Mouse (Mus musculus) intestine, postnatal 0 days (tissue): ENCODE measurements around the gene Slc2a10. TPM values are rescaled to one million over a fixed set of nuclear protein-coding genes. Genes with fewer than 3 reads are reported as not detected.
A peak's percentile ranks its signal among the peaks of the same experiment; 100 is the strongest.

ENCODE experiments used
- ATAC-seq: fragments of 200-750 bp; cut with Nextera tagmentation; 2 replicates; pipeline ENCODE4 v1.8.0; 2017; ENCODE audit warnings: mild to moderate bottlenecking, moderate TSS enrichment, moderate library complexity
- H3K27ac ChIP-seq: fragments of 300-500 bp; sonication (generic); 2 replicates; pipeline ENCODE4 v1.5.1; 2014; ENCODE audit warnings: mild to moderate bottlenecking, low read depth, low read length, moderate library complexity
- H3K27me3 ChIP-seq: fragments of 300-500 bp; sonication (generic); replicated peaks from 2 replicates; pipeline ENCODE4 v1.6.1; 2014; ENCODE audit warnings: low read length, mixed read lengths; ENCODE audit not compliant: control insufficient read depth, insufficient read depth
- H3K36me3 ChIP-seq: fragments of 300-500 bp; sonication (generic); 2 replicates; pipeline ENCODE4 v1.6.1; 2014; ENCODE audit warnings: mild to moderate bottlenecking, moderate library complexity; ENCODE audit not compliant: control insufficient read depth, insufficient read depth
- H3K4me1 ChIP-seq: fragments of 300-500 bp; sonication (generic); replicated peaks from 2 replicates; pipeline ENCODE4 v1.6.1; 2014; ENCODE audit warnings: antibody characterized with exemption, low read length, mixed read lengths; ENCODE audit not compliant: control insufficient read depth, insufficient read depth
- H3K4me2 ChIP-seq: fragments of 300-500 bp; sonication (generic); replicated peaks from 2 replicates; pipeline ENCODE4 v1.6.1; 2014; ENCODE audit warnings: low read depth, mild to moderate bottlenecking, moderate library complexity
- H3K4me3 ChIP-seq: fragments of 300-500 bp; sonication (generic); 2 replicates; pipeline ENCODE4 v1.5.1; 2014; ENCODE audit warnings: low read depth, low read length
- H3K9ac ChIP-seq: fragments of 300-500 bp; sonication (generic); 2 replicates; pipeline ENCODE4 v1.6.1; 2014; ENCODE audit warnings: mild to moderate bottlenecking, low read depth, low read length
- H3K9me3 ChIP-seq: fragments of 300-500 bp; sonication (generic); 2 replicates; pipeline ENCODE4 v1.6.1; 2016; ENCODE audit warnings: mixed run types; ENCODE audit not compliant: control insufficient read depth
- CTCF ChIP-seq: sonication (generic); IDR thresholded peaks from 2 replicates; pipeline ENCODE4 v1.5.1; 2016; ENCODE audit warnings: low read depth, mild to moderate bottlenecking, control low read depth, antibody characterized with exemption, moderate library complexity
- WGBS: fragments of 180-500 bp; shearing (Covaris S2); extraction: QIAGEN DNeasy Blood & Tissue Kit; methylation state at CpG from one replicate; pipeline ENCODE4 v1.1.7; 2014; 5-methylcytosine and 5-hydroxymethylcytosine counted together
- polyA plus RNA-seq: library from polyadenylated mRNA; unstranded; fragments of >200 nt; fragmentation: Nextera tagmentation; extraction: Ambion mirVana; gene quantifications from 2 replicates; pipeline ENCODE4 v1.2.1, GENCODE M21; 2015

Gene Slc2a10
- polyA plus RNA-seq, 1 experiment from 2014 or later, result 1.6 TPM

- H3K36me3 ChIP-seq, result peaks cover 12% of the 10 kb centered on the region
- no peaks in the 10 kb centered on the region for H3K4me1 ChIP-seq
- WGBS, result 83% methylated on average over 5 of the region's 5 CpGs
- no peak for TF ChIP-seq CTCF
- no peaks in the 10 kb centered on the region for H3K9me3 ChIP-seq
- no peak overlapping the region for H3K9ac ChIP-seq
- no peak overlapping the region for H3K4me2 ChIP-seq
- H3K27ac ChIP-seq, result no peak overlapping the region
- no peaks in the 10 kb centered on the region for H3K27me3 ChIP-seq
- no peak overlapping the region for H3K4me3 ChIP-seq
- no peak for ATAC-seq
Measured at GRCm38 (mm10) chr2:165486401-165486800, 17.2 kb upstream of the Slc2a10 start.

GRCm38 (mm10) chr2:165486881-165487535 lies 16.6 kb upstream of the Slc2a10 start:
- peak; percentile 94 for TF ChIP-seq CTCF
- Histone ChIP-seq H3K4me1 (no peaks in the 10 kb centered on the region), H3K4me2 (no peak overlapping the region), H3K27ac (no peak overlapping the region), H3K36me3 (peaks cover 12% of the 10 kb centered on the region), H3K4me3 (no peak overlapping the region), H3K9ac (no peak overlapping the region), H3K27me3 (no peaks in the 10 kb centered on the region), H3K9me3 (no peaks in the 10 kb centered on the region)
- 20% methylated on average over 8 of the region's 8 CpGs for WGBS
- 0 out of 2 replicates have a peak, but pooled peaks have one; percentile 48 for ATAC-seq

DNA sequence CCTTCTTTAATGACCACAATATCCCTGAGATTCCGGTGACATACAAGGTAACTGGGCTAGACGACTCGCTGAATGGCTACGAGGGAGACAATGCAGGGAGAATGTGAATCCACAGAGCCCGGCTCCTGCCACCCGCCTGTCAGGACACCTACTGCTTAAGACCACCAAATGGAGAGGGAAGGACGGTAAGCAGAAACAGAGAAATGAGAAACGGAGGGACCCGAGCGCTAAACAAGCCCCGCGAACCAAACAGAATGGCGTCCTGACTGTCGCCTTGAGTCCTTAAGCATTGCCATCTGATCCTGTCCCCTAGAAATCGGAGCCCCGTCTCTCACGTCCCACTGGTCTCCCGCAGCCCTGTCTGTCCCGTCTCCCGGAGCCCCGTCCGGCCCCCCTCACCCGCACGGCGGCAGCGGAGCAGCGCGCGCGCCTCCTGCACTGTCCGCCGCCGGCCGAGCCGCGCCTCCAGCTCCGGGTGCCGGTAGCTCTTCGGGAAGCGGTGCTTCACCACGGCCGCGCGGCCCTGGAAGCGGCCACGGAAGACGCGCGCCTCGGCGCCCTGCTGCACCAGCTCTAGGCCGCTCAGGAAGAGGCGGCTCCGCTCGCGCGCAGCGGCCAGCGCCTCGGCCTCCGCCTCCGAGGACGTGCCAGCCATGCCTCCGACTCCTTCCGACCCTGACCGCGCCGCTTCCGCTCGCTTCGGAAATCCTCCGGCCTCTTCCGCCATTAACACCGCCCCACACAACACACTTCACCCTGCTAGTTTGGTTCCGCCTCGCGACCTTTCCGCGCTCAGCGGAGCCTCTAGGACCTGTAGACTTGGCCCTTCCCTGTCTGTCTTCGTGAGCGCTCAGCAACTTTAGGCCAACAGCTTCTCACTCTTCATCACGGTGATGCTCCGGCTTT lies 10.7 kb upstream of the Slc2a10 start, which contains the start of gene Trp53rka:
Trp53rka (minus strand) TSS at position 677 of the 906 bp plus-strand sequence.
- no peak for TF ChIP-seq CTCF
- Histone ChIP-seq H3K27ac (peak within 1 kb of the TSS; percentile 60), H3K4me3 (peak within 1 kb of the TSS; percentile 72), H3K36me3 (peaks cover 12% of the 10 kb centered on the region), H3K4me1 (0 out of 2 replicates have a peak, but pooled peaks cover 4% of the 10 kb centered on the region), H3K9me3 (no peaks in the 10 kb centered on the region), H3K27me3 (no peaks in the 10 kb centered on the region), H3K9ac (peak within 1 kb of the TSS; percentile 78), H3K4me2 (peak within 1 kb of the TSS; percentile 82)
- peak; percentile 82 for ATAC-seq
- 1% methylated on average over 58 of the region's 84 CpGs for WGBS

DNA sequence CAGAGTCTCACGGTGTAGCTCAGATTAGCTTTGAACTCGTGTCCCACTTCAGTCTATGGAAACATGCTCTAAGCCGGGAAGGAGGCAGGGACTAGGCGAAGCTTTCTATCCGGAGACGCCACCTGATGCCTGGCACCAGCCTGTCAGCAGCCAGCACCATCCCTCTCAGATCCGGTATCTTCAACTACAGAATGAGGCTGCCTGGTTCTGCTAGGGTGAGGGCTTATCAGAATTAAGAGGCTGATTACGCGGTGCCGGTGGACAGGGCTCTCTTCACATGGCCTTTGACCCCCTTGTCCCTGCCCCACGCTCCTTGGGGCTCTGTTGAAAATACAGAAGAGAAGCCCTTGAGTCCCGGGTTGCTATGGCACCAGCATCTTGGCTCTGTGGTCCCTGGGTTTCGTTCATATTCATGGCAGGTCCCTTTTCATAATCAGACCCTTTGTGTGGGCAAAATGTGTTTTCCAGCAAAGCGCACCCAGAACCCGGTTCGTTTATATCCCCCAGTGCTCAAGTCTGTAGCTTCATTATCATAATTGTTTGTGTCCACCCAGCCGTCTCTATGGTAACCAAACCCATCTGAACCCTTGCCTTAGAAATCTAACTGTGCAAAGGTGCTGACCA lies 9.9 kb upstream of the Slc2a10 start:
- H3K4me2 ChIP-seq, result peak overlapping the region; percentile 82
- H3K27me3 ChIP-seq, result no peaks in the 10 kb centered on the region
- TF ChIP-seq CTCF, result no peak
- 23% methylated on average over 17 of the region's 17 CpGs for WGBS
- peak overlapping the region; percentile 78; the same call in 1 of the 2 replicates for H3K9ac ChIP-seq
- H3K9me3 ChIP-seq, result no peaks in the 10 kb centered on the region
- no peak overlapping the region for H3K27ac ChIP-seq
- 0 out of 2 replicates have a peak, but pooled peaks cover 4% of the 10 kb centered on the region for H3K4me1 ChIP-seq
- H3K4me3 ChIP-seq, result peak overlapping the region; percentile 72
- ATAC-seq, result no peak
- peaks cover 12% of the 10 kb centered on the region for H3K36me3 ChIP-seq

GRCm38 (mm10) chr2:165494495-165494894 lies 9.1 kb upstream of the Slc2a10 start:
- H3K4me1 ChIP-seq, result 0 out of 2 replicates have a peak, but pooled peaks cover 4% of the 10 kb centered on the region
- no peak for TF ChIP-seq CTCF
- no peaks in the 10 kb centered on the region for H3K27me3 ChIP-seq
- no peaks in the 10 kb centered on the region for H3K9me3 ChIP-seq
- no peak overlapping the region for H3K4me2 ChIP-seq
- H3K36me3 ChIP-seq, result peaks cover 11% of the 10 kb centered on the region
- 43% methylated on average over 2 of the region's 2 CpGs for WGBS
- H3K4me3 ChIP-seq, result no peak overlapping the region
- ATAC-seq, result no peak
- H3K27ac ChIP-seq, result no peak overlapping the region
- H3K9ac ChIP-seq, result no peak overlapping the region

DNA sequence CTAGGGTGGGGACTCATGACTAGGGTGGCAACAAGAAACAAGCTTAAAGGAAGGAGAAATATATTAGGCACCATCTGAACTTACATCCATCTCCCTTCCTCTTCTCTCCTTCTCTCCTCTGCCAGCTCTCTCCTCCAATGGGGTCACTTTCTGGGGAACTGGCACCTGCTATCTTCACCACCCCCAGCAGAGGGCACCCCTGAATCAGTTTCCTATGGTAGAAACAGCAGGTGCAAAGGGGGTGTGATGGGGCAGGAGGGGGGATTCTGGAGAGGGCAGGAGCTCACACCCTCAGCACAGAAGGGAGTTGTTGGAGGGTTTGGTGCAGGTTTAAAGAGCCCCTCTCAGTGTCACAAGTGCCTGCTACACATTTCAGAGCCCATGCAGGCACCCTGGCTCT lies 7.3 kb upstream of the Slc2a10 start:
- Histone ChIP-seq H3K4me3 (no peak overlapping the region), H3K9me3 (no peaks in the 10 kb centered on the region), H3K9ac (no peak overlapping the region), H3K4me1 (0 out of 2 replicates have a peak, but pooled peaks cover 4% of the 10 kb centered on the region), H3K36me3 (no peaks in the 10 kb centered on the region), H3K27ac (no peak overlapping the region), H3K4me2 (no peak overlapping the region), H3K27me3 (no peaks in the 10 kb centered on the region)
- ATAC-seq, result no peak
- TF ChIP-seq CTCF, result peak; percentile 65
